Mouse (Mus musculus) stomach, postnatal 0 days (tissue): ENCODE data around the gene Prickle3. TPM values are rescaled to one million over a fixed set of nuclear protein-coding genes. Genes with fewer than 3 reads are reported as not detected.

ENCODE experiments used
- ATAC-seq: fragments of 200-750 bp; cut with Nextera tagmentation; 2 replicates; pipeline ENCODE4 v1.8.0; 2017; ENCODE audit not compliant: low FRiP score, low TSS enrichment
- DNase-seq: peaks from one replicate; pipeline ENCODE4 v3.0.0-alpha.2; 2016; ENCODE audit warnings: low spot score
- H3K27ac ChIP-seq: fragments of 300-500 bp; sonication (generic); replicated peaks from 2 replicates; pipeline ENCODE4 v1.5.1; 2014; ENCODE audit warnings: mild to moderate bottlenecking, control low read depth
- H3K27me3 ChIP-seq: fragments of 300-500 bp; sonication (generic); 2 replicates; pipeline ENCODE4 v1.6.1; 2014; ENCODE audit warnings: low read length; ENCODE audit not compliant: control insufficient read depth, insufficient read depth
- H3K36me3 ChIP-seq: fragments of 300-500 bp; sonication (generic); 2 replicates; pipeline ENCODE4 v1.6.1; 2014; ENCODE audit warnings: low read length, mixed read lengths; ENCODE audit not compliant: control insufficient read depth, insufficient read depth
- H3K4me1 ChIP-seq: fragments of 300-500 bp; sonication (generic); replicated peaks from 2 replicates; pipeline ENCODE4 v1.6.1; 2014; ENCODE audit warnings: antibody characterized with exemption; ENCODE audit not compliant: control insufficient read depth, insufficient read depth
- H3K4me2 ChIP-seq: fragments of 300-500 bp; sonication (generic); replicated peaks from 2 replicates; pipeline ENCODE4 v1.6.1; 2014; ENCODE audit warnings: low read depth, mild to moderate bottlenecking, control low read depth, moderate library complexity
- H3K4me3 ChIP-seq: fragments of 300-500 bp; sonication (generic); 2 replicates; pipeline ENCODE4 v1.5.1; 2014; ENCODE audit warnings: low read depth, low read length, control low read depth
- H3K9ac ChIP-seq: fragments of 300-500 bp; sonication (generic); 2 replicates; pipeline ENCODE4 v1.6.1; 2014; ENCODE audit warnings: mild to moderate bottlenecking, low read length, control low read depth, mixed read lengths
- H3K9me3 ChIP-seq: fragments of 300-500 bp; sonication (generic); 2 replicates; pipeline ENCODE4 v1.6.1; 2016; ENCODE audit warnings: low read length; ENCODE audit not compliant: control insufficient read depth
- CTCF ChIP-seq: IDR thresholded peaks from 2 replicates; pipeline ENCODE4 v1.5.1; 2016; ENCODE audit warnings: antibody characterized with exemption, low read depth, mild to moderate bottlenecking, moderate library complexity
- EP300 ChIP-seq: optimal IDR thresholded peaks from 2 replicates; pipeline ENCODE3; 2016; ENCODE audit warnings: antibody characterized with exemption
- WGBS: fragments of 180-500 bp; shearing (Covaris S2); extraction: QIAGEN DNeasy Blood & Tissue Kit; methylation state at CpG from one replicate; pipeline ENCODE4 v1.1.7; 2014; 5-methylcytosine and 5-hydroxymethylcytosine counted together
- polyA plus RNA-seq: library from polyadenylated mRNA; unstranded; fragments of >200 nt; fragmentation: Nextera tagmentation; extraction: Ambion mirVana; gene quantifications from 2 replicates; pipeline ENCODE4 v1.2.1, GENCODE M21; 2015

The Prickle3 gene
- polyA plus RNA-seq, 1 experiment from 2014 or later: 8.5 TPM

DNA sequence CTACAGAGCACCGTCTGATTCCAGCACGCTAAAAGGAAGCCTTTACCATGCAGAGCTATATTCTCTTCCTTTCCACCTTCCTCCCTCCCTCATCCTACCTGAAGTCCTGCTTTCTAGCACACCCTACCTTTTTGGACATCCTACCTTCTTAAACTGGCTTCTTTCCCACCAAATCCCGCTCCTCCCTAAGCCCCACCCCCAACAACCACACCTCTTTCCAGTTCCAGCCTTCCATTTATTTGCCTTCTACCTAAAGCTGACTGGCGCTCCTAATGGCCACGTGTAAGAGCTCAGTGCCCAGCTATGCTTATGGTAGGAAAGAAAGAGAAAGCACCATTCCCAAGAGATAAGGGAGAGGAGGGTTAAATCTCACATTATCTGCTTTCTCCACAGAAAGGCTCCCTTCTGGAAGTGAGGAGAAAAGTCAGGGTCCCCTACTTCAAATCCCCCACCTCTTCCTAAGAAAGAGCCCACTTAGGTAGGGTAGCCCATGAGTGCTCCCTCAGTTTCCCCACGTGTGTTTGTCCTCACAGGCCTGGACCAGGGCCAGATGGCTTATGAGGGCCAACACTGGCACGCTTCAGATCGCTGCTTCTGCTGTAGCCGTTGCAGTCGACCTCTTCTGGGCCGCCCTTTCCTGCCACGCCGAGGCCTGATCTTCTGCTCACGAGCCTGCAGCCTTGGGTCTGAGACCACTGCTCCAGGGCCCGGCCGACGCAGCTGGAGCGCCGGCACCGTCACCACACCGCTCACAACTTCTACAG lies 8.9 kb downstream of the Prickle3 start:
- Histone ChIP-seq H3K9ac (no peak overlapping the region), H3K4me3 (no peak overlapping the region), H3K36me3 (no peaks in the 10 kb centered on the region), H3K27ac (no peak overlapping the region), H3K27me3 (no peaks in the 10 kb centered on the region), H3K9me3 (no peaks in the 10 kb centered on the region), H3K4me2 (no peak overlapping the region), H3K4me1 (no peaks in the 10 kb centered on the region)
- DNase-seq (peak; percentile 36), ATAC-seq (no peak)
- TF ChIP-seq CTCF (no peak), EP300 (no peak)
- WGBS: 61% methylated on average over 20 of the region's 21 CpGs

DNA sequence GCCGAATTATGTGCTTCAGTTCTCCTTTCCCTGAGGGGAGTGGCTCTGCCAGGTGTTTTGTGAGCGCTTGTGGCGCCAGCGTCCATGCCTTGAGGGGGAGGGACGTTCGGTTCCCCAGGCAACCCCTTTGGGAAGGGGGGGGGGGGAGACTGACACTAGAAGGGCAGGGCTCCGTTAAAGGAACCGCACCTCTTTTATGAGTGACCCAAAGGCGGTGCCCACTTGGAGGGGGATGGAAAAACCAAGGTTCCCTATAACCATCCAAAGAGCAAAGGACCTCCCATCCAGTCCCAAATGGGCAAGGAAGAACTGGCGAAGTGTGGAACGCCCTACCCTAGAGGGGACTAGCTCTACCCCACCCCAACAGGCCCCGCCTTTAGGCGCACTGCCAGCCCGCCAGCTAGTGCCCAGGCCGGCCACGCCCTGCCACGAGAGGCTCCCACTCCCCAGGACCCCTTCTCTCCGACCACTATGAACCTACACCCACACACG lies 13.4 kb downstream of the Prickle3 start:
- TF ChIP-seq CTCF: no peak
- TF ChIP-seq EP300: no peak
- peak overlapping the region; percentile 86 for H3K27ac ChIP-seq
- no peaks in the 10 kb centered on the region for H3K27me3 ChIP-seq
- peak overlapping the region; percentile 60 for H3K9ac ChIP-seq
- peak; percentile 74 for ATAC-seq
- H3K4me1 ChIP-seq: no peaks in the 10 kb centered on the region
- DNase-seq: peak; percentile 83
- peak overlapping the region; percentile 55 for H3K4me3 ChIP-seq
- H3K4me2 ChIP-seq: peak overlapping the region; percentile 50
- 11% methylated on average over 15 of the region's 19 CpGs for WGBS
- no peaks in the 10 kb centered on the region for H3K36me3 ChIP-seq
- no peaks in the 10 kb centered on the region for H3K9me3 ChIP-seq

DNA sequence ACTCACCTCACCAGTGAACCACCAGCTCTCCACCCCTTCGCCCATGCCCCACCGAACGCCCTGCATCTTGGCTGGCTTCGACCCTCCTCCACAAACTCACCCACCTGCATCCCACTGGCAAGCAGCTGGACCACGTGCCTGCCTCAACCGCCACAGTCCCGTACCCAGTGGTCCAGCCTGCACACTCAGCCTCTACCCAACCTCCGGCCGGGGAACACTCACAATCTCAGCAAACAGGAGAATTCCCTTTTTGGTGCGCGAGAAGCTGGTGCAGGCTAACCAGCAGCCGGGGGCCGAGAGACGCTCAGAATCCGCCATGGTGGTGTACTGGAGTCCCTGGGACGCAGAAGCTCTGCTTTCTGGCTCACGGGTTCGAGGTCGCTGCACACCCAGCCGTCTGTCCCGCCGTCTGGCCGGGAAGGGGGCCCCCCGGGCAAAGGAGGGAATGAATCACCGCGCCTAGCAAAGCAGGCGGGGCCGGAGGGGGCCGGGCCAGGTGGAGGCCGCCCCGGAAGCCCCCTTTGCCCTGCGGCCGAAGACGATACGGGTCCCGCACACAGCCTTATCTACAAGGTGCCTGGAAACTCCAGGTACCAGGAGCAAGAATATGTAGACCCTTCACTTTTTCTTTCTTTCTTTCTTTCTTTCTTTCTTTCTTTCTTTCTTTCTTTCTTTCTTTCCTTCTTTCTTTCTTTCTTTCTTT lies 14.0 kb downstream of the Prickle3 start, which contains the start of gene Plp2:
Gene Plp2 (minus strand): TSS at position 470 of the 703 bp plus-strand sequence.
- no peaks in the 10 kb centered on the region for H3K9me3 ChIP-seq
- DNase-seq (peak; percentile 72), ATAC-seq (peak; percentile 60)
- TF ChIP-seq CTCF (no peak), EP300 (no peak)
- H3K27ac ChIP-seq: peak within 1 kb of the TSS; percentile 86
- peak within 1 kb of the TSS; percentile 50 for H3K4me2 ChIP-seq
- peak within 1 kb of the TSS; percentile 60 for H3K9ac ChIP-seq
- 14% methylated on average over 26 of the region's 36 CpGs for WGBS
- peak within 1 kb of the TSS; percentile 55 for H3K4me3 ChIP-seq
- no peaks in the 10 kb centered on the region for H3K27me3 ChIP-seq
- no peaks in the 10 kb centered on the region for H3K4me1 ChIP-seq
- H3K36me3 ChIP-seq: no peaks in the 10 kb centered on the region

DNA sequence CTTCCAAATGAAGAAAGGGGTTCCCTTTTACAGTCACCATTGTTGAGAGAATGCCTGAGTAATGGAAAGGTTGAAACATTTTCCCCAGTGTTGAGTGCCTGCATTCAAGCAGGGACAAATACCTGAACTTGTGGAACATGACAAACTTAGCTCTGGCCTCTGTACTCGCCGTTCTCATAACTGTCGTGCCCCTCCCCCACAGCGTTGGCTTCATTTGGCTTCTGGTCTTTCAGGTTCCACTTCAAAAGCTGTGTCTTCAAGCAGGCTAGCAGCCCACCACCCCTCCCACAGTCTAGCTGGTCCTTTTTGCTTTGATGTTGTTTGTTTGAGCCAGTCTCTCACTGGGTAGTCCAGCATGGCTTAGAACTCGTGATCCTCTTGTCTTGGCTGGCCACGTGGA lies 15.7 kb downstream of the Prickle3 start:
- ATAC-seq: no peak
- Histone ChIP-seq H3K36me3 (no peaks in the 10 kb centered on the region), H3K9ac (no peak overlapping the region), H3K27ac (no peak overlapping the region), H3K4me1 (no peaks in the 10 kb centered on the region), H3K4me2 (no peak overlapping the region), H3K9me3 (no peaks in the 10 kb centered on the region), H3K27me3 (no peaks in the 10 kb centered on the region), H3K4me3 (no peak overlapping the region)
- peak; percentile 22 for DNase-seq
- TF ChIP-seq EP300 (no peak), CTCF (no peak)
- WGBS: 36% methylated on average over 6 of the region's 6 CpGs

DNA sequence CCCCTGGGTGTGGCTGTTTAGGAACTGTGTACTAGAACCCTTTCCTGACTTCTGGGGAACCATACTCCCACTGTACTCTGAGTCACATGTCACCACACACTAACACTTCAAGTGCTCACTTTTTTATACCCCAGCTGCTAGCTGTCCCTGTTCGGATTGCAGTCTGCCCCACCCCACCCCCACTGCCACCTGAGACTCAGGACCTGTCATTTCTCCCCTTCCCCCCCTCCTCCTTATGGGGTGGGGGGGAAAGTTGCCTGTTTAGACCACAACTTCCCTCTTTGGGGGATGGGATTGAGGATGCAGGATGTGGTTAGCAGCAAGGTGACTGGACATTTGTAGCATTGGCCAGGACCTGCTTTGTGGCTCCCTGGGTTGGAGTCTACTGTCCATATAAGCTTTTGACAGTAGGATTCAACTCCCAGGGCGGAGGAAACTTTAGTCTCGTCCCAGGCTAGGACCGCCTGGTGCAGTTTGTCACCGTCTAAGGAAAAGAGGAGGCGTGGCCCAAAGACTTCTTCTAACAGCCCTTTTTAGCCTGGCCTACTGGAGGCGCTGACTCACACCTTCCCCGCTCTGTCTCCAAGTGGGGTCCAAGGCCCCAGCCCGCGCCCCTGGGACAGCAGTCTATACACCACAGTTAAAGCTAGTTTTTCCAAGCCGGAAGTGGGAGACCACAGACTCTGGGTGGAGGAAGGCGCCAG lies 16.7 kb downstream of the Prickle3 start:
- H3K4me2 ChIP-seq: peak overlapping the region; percentile 49
- no peaks in the 10 kb centered on the region for H3K27me3 ChIP-seq
- TF ChIP-seq EP300 (no peak), CTCF (peak; percentile 22; the same call in 1 of the 2 replicates)
- 0 out of 2 replicates have a peak overlapping the region, but pooled peaks have one; percentile 13 for H3K9ac ChIP-seq
- ATAC-seq (peak; percentile 52), DNase-seq (peak; percentile 57)
- WGBS: 17% methylated on average over 12 of the region's 12 CpGs
- no peaks in the 10 kb centered on the region for H3K36me3 ChIP-seq
- H3K4me1 ChIP-seq: no peaks in the 10 kb centered on the region
- no peak overlapping the region; the same call in 1 of the 2 replicates for H3K4me3 ChIP-seq
- H3K9me3 ChIP-seq: no peaks in the 10 kb centered on the region
- H3K27ac ChIP-seq: peak overlapping the region; percentile 83
